Mouse (Mus musculus): ENCODE data around the gene Vdac1. TPM values are rescaled to one million over a fixed set of nuclear protein-coding genes. Genes with fewer than 3 reads are reported as not detected.
"Not testable (repeated sequence)": the region's sequence is repeated elsewhere in the genome, so short reads cannot be mapped to it uniquely, and the experiment has no call there.

Vdac1 gene
- total RNA-seq, 2 experiments from 2014 or later = 330 to 403 TPM

GRCm38 (mm10) chr11:52343162-52343561 is 17.5 kb upstream of the Vdac1 start:
- DNase-seq = peak; percentile 88

GRCm38 (mm10) chr11:52344991-52345777 is 15.5 kb upstream of the Vdac1 start:
- DNase-seq = no peak

- DNase-seq = peak; percentile 91
Measured at GRCm38 (mm10) chr11:52345939-52346634, 14.6 kb upstream of the Vdac1 start.

- DNase-seq = peak; percentile 57
Measured at GRCm38 (mm10) chr11:52346635-52347005, 14.0 kb upstream of the Vdac1 start.

- peak; percentile 46 for DNase-seq
Measured at GRCm38 (mm10) chr11:52348156-52348555, 12.5 kb upstream of the Vdac1 start.

- DNase-seq = no peak
Measured at GRCm38 (mm10) chr11:52348724-52349123, 11.9 kb upstream of the Vdac1 start.

- peak; percentile 50 for DNase-seq
Measured at GRCm38 (mm10) chr11:52350924-52351323, 9.7 kb upstream of the Vdac1 start.

- no peak for DNase-seq
Measured at GRCm38 (mm10) chr11:52352271-52352670, 8.4 kb upstream of the Vdac1 start.

- no peak for DNase-seq
Measured at GRCm38 (mm10) chr11:52354644-52355043, 6.0 kb upstream of the Vdac1 start.

GRCm38 (mm10) chr11:52355601-52356000 is 5.1 kb upstream of the Vdac1 start:
- no peak for DNase-seq

- DNase-seq = not testable (repeated sequence)
Measured at GRCm38 (mm10) chr11:52357091-52357490, 3.6 kb upstream of the Vdac1 start.

GRCm38 (mm10) chr11:52358520-52358919 is 2.1 kb upstream of the Vdac1 start:
- DNase-seq = peak; percentile 56

GRCm38 (mm10) chr11:52359686-52360470 is 782 bp upstream of the Vdac1 start:
- DNase-seq = no peak

- DNase-seq = peak; percentile 72
Measured at GRCm38 (mm10) chr11:52361287-52361921, 744 bp downstream of the Vdac1 start.

- no peak for DNase-seq
Measured at GRCm38 (mm10) chr11:52364376-52364775, 3.7 kb downstream of the Vdac1 start.

GRCm38 (mm10) chr11:52365143-52365542 is 4.5 kb downstream of the Vdac1 start:
- DNase-seq = peak; percentile 74

- no peak for DNase-seq
Measured at GRCm38 (mm10) chr11:52366358-52366757, 5.7 kb downstream of the Vdac1 start.

GRCm38 (mm10) chr11:52368176-52368985 is 7.7 kb downstream of the Vdac1 start:
- DNase-seq = no peak

GRCm38 (mm10) chr11:52369252-52370134 is 8.8 kb downstream of the Vdac1 start:
- no peak for DNase-seq

- DNase-seq = no peak
Measured at GRCm38 (mm10) chr11:52370135-52370452, 9.4 kb downstream of the Vdac1 start.

GRCm38 (mm10) chr11:52370538-52370937 is 9.9 kb downstream of the Vdac1 start:
- DNase-seq = peak; percentile 63

Data from adrenal gland, postnatal 10 days (tissue).